Mouse (Mus musculus) cerebellum, adult 9-10 months (tissue): ENCODE data around the gene Slc22a28.
"Not testable (repeated sequence)": the region's sequence is repeated elsewhere in the genome, so short reads cannot be mapped to it uniquely, and the experiment has no call there.

Experiments
- DNase-seq: peaks from one replicate; pipeline ENCODE4 v3.0.0; 2022

Slc22a28 gene

DNA sequence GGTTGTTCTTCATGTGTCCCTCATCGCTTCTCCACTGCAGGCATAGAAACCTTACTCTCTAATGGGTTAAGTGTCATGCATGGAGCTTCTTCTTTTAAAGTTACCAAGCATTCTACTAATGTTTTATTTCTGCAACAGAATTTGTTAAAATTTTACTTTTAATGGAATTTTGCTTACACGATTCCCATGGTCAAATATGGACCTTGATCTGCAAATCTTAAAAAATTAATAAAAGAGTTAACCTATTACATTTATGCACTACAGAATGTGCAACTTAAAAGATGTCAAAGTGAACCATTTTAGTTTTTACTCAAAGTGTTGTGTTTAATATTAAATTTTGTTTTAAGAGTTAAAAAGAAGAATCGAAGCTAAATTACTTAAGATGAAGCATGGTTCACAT, at the start of gene Slc22a28:
Gene Slc22a28, minus strand, starts transcription at position 102 of the 400 bp plus-strand sequence.
- not testable (repeated sequence) for DNase-seq

DNA sequence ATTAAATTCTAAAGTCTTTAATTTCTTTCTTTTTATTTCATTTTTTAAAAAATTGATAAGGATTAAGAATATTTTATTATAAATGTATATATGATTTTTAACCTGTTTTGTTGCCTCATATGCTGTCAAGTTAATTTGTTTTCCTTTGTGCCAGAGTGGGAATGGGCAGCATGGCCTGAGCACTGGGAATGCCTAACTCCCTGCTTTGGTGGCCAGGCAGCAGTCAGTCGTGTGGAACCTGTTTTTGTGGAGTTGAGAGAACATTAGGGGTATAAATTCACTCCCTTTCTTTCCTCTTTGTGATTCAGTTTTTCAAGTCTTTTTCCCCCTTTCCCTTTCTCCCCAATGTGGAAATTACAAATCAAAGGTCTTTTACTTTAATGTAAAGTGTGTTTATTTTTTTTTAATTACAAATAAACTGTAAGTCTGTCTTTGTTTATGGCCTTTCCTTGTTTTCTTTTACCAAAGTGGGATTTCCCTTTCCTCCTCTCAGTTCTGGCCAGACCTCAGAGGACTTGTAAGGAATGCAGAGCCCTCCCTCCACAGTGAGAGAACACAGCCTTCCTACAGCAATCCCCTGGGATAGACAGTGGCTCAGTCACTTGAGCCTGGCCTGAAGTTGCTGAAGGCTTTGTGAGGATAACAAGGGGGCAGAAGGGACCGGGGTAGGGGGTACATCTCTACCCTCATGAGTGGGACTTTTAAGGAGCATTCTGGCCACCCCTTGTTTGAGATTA, 17.2 kb upstream of the Slc22a28 start:
- no peak for DNase-seq

DNA sequence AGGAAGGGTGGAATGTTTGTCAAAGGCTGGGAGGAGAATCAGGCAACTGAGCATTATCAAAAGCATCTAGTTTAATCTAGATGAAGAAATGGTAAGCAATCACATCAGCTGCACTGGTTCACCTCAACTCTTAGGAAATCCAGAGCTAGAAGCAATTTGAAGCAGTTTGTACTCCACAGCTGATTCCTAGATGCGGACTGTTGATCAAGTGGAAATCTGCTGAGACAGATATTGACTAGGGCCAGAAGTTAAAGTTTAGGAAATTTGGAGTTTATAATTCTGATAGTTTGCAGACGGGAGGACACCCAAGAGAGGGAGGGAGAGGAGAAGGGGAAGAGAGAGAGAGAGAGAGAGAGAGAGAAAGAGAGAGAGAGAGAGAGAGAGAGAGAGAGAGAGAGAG, 10.9 kb upstream of the Slc22a28 start:
- not testable (repeated sequence) for DNase-seq

DNA sequence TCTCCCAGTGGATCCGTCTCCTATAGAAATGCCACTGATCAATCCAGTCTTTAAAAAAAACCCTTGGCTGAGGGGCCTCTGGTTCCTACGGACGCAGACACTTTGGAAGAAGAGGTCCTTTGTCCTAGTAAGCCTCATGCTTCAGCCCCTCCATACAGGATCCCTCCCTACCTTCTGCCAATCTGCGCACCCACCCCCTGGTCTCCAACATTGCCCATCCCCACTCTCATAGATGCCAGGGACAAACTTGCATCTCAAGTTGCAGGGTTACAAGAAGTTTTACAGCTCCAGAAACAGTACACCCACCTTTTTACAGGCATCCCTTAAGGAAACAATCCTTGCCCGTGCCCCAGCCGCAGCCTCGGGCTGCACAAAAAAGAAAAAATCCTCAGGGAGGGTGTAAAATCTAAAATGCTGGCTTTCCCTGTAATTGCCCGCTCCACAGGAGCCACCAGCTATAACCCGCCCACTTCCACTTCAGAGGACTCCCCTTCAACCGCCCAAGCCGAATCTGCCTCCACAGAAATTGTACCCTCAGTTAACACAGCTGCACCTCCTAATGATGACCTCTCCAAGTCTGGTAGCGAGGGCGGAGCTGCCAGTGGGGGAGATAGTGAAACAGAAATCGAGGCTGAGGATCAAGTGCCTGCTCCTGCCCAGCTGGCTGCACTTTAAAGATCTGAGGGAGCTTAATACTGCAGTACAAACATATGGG, 2.5 kb upstream of the Slc22a28 start:
- not testable (repeated sequence) for DNase-seq

DNA sequence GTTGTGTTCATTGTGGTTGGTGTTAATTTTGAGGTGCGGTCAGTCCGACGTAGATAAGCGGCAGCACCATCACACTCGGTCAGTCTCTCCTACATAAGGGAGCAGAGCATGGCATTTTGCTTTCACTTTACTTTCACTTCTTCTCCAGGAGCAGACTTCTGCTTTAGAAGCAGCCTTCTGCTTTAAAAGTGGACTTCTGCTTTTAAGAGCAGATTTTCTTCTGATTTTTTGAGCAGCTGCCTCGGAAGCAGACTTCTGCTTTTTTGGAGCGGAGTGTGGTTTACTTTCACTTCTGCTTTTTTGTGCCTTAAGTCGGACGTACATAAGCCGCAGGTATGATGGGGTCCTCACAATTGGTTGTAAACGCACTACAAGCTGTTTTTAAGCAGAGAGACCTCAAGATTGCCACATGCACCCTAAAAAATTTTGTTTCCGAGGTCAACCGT, 111.9 kb downstream of the Slc22a28 start:
- DNase-seq = no peak

DNA sequence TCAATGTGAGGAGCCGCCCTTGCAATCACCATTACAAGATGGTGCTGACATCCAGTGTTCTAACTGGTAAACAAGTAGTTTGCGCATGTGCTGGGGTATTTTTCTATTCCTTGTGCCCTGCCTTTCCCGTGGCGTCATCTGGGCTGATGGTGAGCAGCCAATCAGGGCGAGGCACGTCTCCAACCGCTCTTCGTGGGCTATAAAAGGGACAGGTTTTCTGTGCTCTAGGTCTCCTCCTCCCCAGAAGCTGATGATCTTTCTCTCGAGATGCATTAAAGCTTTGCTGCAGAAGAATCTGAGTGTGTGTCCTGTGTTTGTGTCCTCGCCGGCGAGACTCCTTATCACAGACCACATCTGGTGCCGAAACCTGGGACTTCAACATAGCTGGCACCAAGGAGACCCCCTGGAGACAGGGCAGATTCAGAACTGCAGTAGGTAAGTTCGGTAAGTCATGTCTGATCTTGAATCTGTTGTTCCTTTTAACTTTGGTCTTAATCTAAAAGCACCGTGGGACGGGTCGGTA, 112.4 kb downstream of the Slc22a28 start:
- DNase-seq = not testable (repeated sequence)

DNA sequence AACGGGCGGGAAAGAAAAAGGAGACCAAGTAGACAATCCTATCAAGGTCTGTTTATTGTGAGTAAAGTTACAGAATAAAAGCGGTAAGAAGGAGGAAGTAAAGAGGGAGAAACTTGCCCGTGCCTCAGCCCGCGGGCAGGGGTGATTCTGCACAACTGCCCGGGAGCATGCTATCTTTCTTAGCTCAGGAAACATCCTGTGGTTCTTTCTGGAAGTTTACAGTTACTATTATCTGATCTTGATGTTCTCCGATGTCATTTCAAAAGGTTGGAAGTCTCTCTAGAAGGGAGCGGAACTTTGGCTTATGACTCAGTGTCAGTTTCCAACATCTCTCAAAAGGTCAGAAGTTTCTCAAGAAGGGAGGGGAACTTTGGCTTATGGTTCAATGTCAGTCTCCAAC, 113.2 kb downstream of the Slc22a28 start:
- not testable (repeated sequence) for DNase-seq
